Mouse (Mus musculus) stomach, embryonic 14.5 days (tissue): Measurements from ENCODE around the gene Fam129c. TPM values are rescaled to one million over a fixed set of nuclear protein-coding genes. Genes with fewer than 3 reads are reported as not detected.

Source experiments
- ATAC-seq: fragments of 200-750 bp; cut with Nextera tagmentation; 2 replicates; pipeline ENCODE4 v1.8.0; 2017; ENCODE audit warnings: low read depth, moderate TSS enrichment; ENCODE audit not compliant: insufficient number of reproducible peaks, insufficient read depth, low FRiP score
- H3K27ac ChIP-seq: fragments of 300-500 bp; sonication (generic); 2 replicates; pipeline ENCODE4 v1.5.1; 2014; ENCODE audit warnings: mild to moderate bottlenecking, low read length, moderate library complexity, mixed read lengths
- H3K27me3 ChIP-seq: fragments of 300-500 bp; sonication (generic); 2 replicates; pipeline ENCODE4 v1.6.1; 2014; ENCODE audit warnings: low read length, control low read depth, mixed read lengths; ENCODE audit not compliant: control insufficient read depth, insufficient read depth
- H3K36me3 ChIP-seq: fragments of 300-500 bp; sonication (generic); 2 replicates; pipeline ENCODE4 v1.6.1; 2014; ENCODE audit warnings: mild to moderate bottlenecking, control low read depth, low read length, moderate library complexity, mixed read lengths; ENCODE audit not compliant: control insufficient read depth, insufficient read depth
- H3K4me1 ChIP-seq: fragments of 300-500 bp; sonication (generic); 2 replicates; pipeline ENCODE4 v1.6.1; 2014; ENCODE audit warnings: low read length, control low read depth, mixed read lengths; ENCODE audit not compliant: control insufficient read depth, insufficient read depth
- H3K4me2 ChIP-seq: fragments of 300-500 bp; sonication (generic); replicated peaks from 2 replicates; pipeline ENCODE4 v1.6.1; 2014; ENCODE audit warnings: low read depth, low read length, control low read depth
- H3K4me3 ChIP-seq: fragments of 300-500 bp; sonication (generic); 2 replicates; pipeline ENCODE4 v1.5.1; 2014; ENCODE audit warnings: low read depth, low read length, control low read depth
- H3K9ac ChIP-seq: fragments of 300-500 bp; sonication (generic); replicated peaks from 2 replicates; pipeline ENCODE4 v1.6.1; 2014; ENCODE audit warnings: low read depth, mild to moderate bottlenecking, control low read depth, low read length, moderate library complexity, mixed read lengths
- H3K9me3 ChIP-seq: fragments of 300-500 bp; sonication (generic); 2 replicates; pipeline ENCODE4 v1.6.1; 2016; ENCODE audit warnings: low read depth, low read length, control low read depth; ENCODE audit not compliant: control insufficient read depth
- WGBS: fragments of 180-500 bp; shearing (Covaris S2); extraction: QIAGEN DNeasy Blood & Tissue Kit; methylation state at CpG from one replicate; pipeline ENCODE4 v1.1.7; 2014; 5-methylcytosine and 5-hydroxymethylcytosine counted together
- polyA plus RNA-seq: library from polyadenylated mRNA; unstranded; fragments of >200 nt; fragmentation: Nextera tagmentation; extraction: Ambion mirVana; gene quantifications from 2 replicates; pipeline ENCODE4 v1.2.1, GENCODE M21; 2014

Gene Fam129c
- polyA plus RNA-seq, 1 experiment from 2014 or later = 4.5 TPM

DNA sequence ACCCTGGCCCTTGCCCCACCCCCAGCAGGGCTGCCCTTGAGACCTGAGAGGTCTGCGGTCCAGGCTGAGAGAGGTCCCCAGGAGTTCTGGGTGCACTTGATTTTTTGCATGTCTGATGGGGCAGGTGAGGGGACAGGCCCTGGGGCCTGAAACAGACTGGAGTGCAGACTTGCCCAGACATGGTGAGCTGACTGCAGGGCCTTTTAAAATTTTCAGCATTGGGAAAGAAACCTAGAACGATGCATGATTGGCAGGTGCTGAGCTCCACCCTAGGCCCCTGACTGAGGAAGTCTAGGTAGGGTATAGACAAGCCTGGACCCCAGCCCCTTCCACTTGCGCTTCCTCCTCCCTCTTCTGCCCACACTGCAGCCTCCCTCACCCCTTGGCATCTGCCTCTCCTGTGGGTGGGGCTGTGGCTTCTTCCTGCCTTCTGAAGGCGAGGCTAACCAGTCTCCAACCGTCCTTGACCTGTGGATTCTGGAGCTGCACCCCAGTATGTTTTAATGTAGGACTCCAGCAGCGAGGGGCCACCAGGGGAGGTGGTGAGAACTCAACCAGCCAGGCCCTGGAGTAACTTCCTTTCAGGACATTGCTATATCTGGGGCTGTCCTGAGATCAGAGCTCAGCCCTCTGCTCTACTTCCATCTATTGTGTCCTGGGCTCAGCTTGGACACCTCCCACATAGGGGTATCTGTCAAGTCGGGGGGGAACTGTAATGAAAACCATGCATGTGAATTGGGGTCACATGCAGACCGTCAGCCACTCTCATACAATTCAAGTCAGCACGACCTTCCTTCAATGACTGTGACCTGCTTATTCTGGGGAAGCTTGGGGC lies 30.0 kb downstream of the Fam129c start:
- Histone ChIP-seq H3K36me3 (peaks cover 22% of the 10 kb centered on the region), H3K9me3 (peaks cover 9% of the 10 kb centered on the region; the same call in 1 of the 2 replicates), H3K4me1 (peaks cover 12% of the 10 kb centered on the region; the same call in 1 of the 2 replicates), H3K27me3 (no peaks in the 10 kb centered on the region), H3K4me3 (no peak overlapping the region), H3K9ac (no peak overlapping the region), H3K4me2 (no peak overlapping the region), H3K27ac (peak overlapping the region; percentile 52; the same call in 1 of the 2 replicates)
- 46% methylated on average over 9 of the region's 9 CpGs for WGBS
- ATAC-seq = no peak

DNA sequence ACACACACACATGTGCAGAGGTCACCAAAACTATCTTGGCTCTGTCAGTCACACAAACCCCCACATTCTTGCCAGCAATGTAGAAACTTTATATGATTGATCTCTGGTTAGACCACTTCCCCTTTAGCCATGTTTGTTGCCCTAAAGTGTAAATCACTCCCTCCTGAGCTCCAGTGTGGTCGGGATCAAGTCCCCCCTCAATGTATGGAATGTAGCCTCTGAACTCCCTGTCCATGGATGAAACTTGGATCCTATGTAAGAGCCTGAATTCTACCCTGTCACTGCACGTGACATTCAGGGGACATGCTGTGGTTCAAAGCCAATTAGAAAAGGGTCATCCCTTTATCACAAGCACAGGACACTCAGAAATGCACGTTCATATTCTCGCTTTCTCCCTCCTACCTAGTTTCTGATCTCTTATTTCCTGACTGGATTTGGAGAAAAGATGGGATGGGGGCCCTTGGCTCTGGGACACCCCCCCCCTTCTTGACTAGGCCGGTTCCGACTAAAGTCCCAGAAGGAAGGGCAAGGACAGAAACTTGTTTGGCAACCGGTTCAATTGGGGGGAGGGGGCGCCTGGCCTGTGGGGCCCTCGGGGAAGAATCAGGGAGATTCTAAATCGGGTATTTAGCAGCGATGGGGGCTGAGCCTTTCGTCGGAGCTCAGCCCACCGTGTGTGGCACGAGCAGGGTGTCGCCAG lies 31.1 kb downstream of the Fam129c start:
- Histone ChIP-seq H3K36me3 (peaks cover 12% of the 10 kb centered on the region), H3K4me2 (peak overlapping the region; percentile 98), H3K4me1 (peaks cover 12% of the 10 kb centered on the region; the same call in 1 of the 2 replicates), H3K9me3 (peaks cover 8% of the 10 kb centered on the region; the same call in 1 of the 2 replicates), H3K27ac (peak overlapping the region; percentile 61), H3K9ac (peak overlapping the region; percentile 51), H3K27me3 (no peaks in the 10 kb centered on the region), H3K4me3 (peak overlapping the region; percentile 49)
- no peak for ATAC-seq
- WGBS = 7% methylated on average over 16 of the region's 16 CpGs

DNA sequence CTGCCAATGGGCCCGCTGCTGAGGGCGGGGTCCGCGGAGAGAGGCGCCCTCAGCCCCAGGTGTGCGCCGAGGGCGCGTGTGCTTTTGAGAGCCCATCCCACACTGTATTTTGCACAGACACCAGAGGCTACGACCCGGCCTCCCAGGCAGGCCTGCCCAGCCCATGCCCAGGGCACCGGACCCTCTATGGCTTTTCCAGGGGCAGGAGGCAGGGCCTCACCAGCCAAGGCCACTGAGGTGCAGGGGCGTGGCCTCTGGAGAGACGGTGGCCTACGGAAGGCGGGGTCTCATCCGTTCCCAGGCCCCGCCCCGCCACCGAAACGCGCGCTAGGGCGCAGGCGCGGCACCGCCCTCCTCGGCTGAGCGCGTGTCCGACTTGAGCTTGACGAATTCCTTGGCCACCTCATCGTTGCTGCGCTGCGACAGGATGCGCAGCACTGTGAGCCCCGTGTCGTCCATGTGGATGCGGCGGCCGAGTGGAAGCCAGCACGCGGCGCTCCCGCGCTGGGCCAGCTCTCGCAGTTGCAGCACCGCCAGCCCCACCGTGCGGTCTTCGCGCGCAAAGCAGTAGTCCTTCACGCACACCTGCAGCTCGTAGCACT lies 31.7 kb downstream of the Fam129c start:
- Histone ChIP-seq H3K27ac (peak overlapping the region; percentile 61), H3K4me1 (peaks cover 12% of the 10 kb centered on the region; the same call in 1 of the 2 replicates), H3K4me2 (peak overlapping the region; percentile 98), H3K9me3 (peaks cover 8% of the 10 kb centered on the region; the same call in 1 of the 2 replicates), H3K36me3 (peaks cover 5% of the 10 kb centered on the region), H3K9ac (peak overlapping the region; percentile 51), H3K4me3 (peak overlapping the region; percentile 49), H3K27me3 (no peaks in the 10 kb centered on the region)
- ATAC-seq = peak; percentile 87
- WGBS = under 1% methylated on average over 54 of the region's 55 CpGs

DNA sequence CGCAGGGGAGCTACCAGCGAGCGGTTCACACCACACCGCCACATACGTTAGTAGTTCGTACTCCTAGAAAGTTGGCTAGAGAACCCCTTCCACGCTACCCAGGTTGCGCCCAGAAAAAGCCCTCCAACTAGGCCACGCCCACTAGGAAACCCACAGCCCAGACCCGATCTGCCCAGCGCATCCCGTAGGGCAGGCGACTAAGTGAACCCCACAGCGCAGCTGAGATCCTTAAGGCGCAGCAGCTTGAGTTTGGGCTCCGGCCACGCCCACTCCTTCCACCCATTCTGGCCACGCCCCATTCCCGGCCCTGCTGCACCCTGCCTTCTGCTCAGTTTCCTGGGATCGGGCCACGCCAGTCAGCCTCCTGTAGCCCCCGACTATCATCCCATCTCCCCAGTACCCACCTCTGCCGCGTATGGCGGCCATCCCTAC lies 32.3 kb downstream of the Fam129c start:
- peaks cover 8% of the 10 kb centered on the region; the same call in 1 of the 2 replicates for H3K9me3 ChIP-seq
- H3K27me3 ChIP-seq = no peaks in the 10 kb centered on the region
- H3K4me3 ChIP-seq = peak overlapping the region; percentile 49
- H3K27ac ChIP-seq = peak overlapping the region; percentile 55; the same call in 1 of the 2 replicates
- ATAC-seq = peak; percentile 26; the same call in 1 of the 2 replicates
- H3K4me2 ChIP-seq = peak overlapping the region; percentile 98
- WGBS = 2% methylated on average over 25 of the region's 25 CpGs
- H3K9ac ChIP-seq = peak overlapping the region; percentile 21; the same call in 1 of the 2 replicates
- peaks cover 4% of the 10 kb centered on the region for H3K36me3 ChIP-seq
- peaks cover 12% of the 10 kb centered on the region; the same call in 1 of the 2 replicates for H3K4me1 ChIP-seq

DNA sequence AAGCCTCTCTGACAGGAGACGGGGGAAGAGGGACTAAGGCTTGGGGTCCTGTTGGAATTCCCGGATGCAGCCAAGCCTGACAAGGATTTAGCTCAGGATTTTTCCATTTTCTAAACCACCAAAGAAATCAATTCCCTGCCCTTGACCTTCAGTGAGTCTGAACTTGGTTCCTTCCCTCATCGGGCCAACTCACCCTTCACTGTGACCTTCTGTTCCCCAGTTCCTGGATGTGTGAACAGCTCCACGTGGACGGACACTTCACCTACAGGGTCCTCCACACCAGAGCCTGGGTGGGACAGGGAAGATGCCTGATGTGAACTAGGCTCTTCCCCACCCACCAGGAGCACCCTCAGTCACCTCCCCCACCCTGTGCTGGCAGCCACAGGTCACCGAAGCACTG lies 33.3 kb downstream of the Fam129c start:
- Histone ChIP-seq H3K27me3 (no peaks in the 10 kb centered on the region), H3K4me1 (peaks cover 12% of the 10 kb centered on the region; the same call in 1 of the 2 replicates), H3K4me3 (no peak overlapping the region), H3K9me3 (peaks cover 8% of the 10 kb centered on the region; the same call in 1 of the 2 replicates), H3K36me3 (peaks cover 2% of the 10 kb centered on the region; the same call in 1 of the 2 replicates), H3K27ac (no peak overlapping the region), H3K4me2 (no peak overlapping the region), H3K9ac (no peak overlapping the region)
- ATAC-seq = no peak
- 77% methylated on average over 6 of the region's 6 CpGs for WGBS

DNA sequence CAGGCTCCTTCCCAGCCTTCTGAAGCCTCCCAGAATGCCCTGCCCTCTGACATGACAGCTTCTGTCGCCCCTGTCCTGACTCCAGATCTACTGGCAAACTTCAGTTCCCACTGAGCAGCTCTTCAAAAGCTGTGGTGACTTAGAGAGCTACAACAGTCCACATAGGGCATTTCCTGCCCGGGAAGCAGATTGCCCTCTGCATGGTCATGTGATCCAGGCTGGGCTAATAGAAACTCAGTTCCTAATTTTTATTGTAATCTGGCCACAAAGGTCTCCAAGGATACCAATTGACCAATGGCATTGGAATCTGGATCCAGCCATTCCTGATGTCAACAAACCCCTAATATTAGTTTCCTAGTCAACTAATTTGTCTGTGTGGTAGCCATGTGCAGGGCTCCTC lies 34.4 kb downstream of the Fam129c start:
- no peak overlapping the region for H3K4me2 ChIP-seq
- H3K4me3 ChIP-seq = no peak overlapping the region
- H3K9me3 ChIP-seq = peaks cover 8% of the 10 kb centered on the region; the same call in 1 of the 2 replicates
- WGBS = 48% methylated on average over 2 of the region's 2 CpGs
- no peak for ATAC-seq
- H3K4me1 ChIP-seq = peaks cover 12% of the 10 kb centered on the region; the same call in 1 of the 2 replicates
- H3K27me3 ChIP-seq = no peaks in the 10 kb centered on the region
- no peaks in the 10 kb centered on the region for H3K36me3 ChIP-seq
- no peak overlapping the region for H3K9ac ChIP-seq
- no peak overlapping the region for H3K27ac ChIP-seq

DNA sequence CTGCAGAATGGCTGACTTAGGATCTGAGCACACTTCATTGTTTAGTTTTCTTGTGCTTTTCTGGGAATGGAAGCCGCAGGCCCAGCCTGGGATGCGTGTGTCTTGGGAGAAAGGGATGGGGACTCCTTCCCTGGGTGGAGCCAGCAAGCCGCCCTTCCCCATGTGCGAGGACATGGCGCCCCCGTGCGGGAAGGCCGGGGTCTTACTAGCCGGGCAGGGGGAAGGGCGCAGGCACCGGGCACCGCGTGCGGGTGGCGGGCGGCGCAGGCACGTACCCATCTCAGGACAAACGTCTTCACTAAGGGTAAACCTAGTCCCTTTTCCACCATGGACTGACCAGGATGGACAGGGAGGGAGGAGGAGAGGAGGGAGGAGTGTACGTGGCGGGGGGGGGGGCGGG lies 35.7 kb downstream of the Fam129c start:
- ATAC-seq = no peak
- peaks cover 7% of the 10 kb centered on the region; the same call in 1 of the 2 replicates for H3K4me1 ChIP-seq
- H3K36me3 ChIP-seq = no peaks in the 10 kb centered on the region
- no peak overlapping the region for H3K4me3 ChIP-seq
- no peak overlapping the region for H3K4me2 ChIP-seq
- no peaks in the 10 kb centered on the region for H3K27me3 ChIP-seq
- H3K9ac ChIP-seq = no peak overlapping the region
- WGBS = 13% methylated on average over 19 of the region's 22 CpGs
- no peak overlapping the region for H3K27ac ChIP-seq
- peaks cover 8% of the 10 kb centered on the region; the same call in 1 of the 2 replicates for H3K9me3 ChIP-seq
